Mouse (Mus musculus) liver, adult 2 months (tissue): ENCODE results near the gene Mroh3.

Experiments
- CTCF ChIP-seq: fragments of 200-500 bp; IDR thresholded peaks from 2 replicates; pipeline ENCODE4 v1.5.1; 2011; ENCODE audit warnings: low read depth, low read length, control low read depth
- POLR2A ChIP-seq: fragments of 200-500 bp; IDR thresholded peaks from 2 replicates; pipeline ENCODE4 v1.6.1; 2011; ENCODE audit warnings: low read length, control low read depth; ENCODE audit not compliant: insufficient read depth; ENCODE audit errors: extremely low read depth

DNA sequence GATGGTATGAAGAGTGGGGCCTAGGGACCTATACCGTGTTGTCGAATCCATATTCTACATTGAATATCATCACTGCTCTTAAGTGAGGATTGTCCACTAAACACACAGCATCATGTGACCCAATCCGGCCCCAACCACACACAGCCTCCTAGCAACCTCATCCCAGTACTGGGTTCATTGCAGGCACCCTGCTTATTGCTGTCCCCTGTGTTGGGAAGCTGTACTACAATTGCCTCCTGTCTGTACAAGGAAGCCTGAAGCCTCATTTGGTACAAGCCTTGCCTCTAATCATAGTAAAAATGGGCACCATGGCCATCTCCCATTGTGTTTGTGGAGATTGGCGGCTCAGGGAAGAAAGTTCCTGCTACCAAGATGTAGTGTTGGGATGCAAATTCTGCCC, 56.3 kb downstream of the Mroh3 start:
- no peak for TF ChIP-seq POLR2A
- TF ChIP-seq CTCF = no peak
